Mouse (Mus musculus): Measurements from ENCODE around the gene Rere. TPM values are rescaled to one million over a fixed set of nuclear protein-coding genes. Genes with fewer than 3 reads are reported as not detected.
"Not testable (repeated sequence)": the region's sequence is repeated elsewhere in the genome, so short reads cannot be mapped to it uniquely, and the experiment has no call there.

Gene Rere
- total RNA-seq, 2 experiments from 2014 or later: 53.8 to 56.9 TPM

DNA sequence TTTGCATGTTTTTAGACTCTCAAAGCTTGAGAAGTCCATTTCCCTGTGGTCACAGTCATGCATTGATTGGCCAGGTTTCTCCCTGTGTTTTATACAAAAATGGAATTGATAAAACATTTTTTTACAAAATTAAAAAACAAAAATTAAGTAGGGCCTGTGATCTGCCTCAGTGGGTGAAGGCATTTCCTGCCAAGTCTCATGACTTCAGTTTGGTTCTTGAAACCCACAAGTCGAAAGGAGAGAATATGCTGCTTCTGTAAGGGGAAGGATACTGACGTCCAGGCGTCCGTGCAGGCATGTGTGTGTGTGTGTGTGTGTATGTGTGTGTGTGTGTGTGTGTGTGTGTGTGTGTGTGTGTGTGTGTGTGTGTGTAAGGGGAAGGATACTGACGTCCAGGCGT lies 231.9 kb downstream of the Rere start:
- not testable (repeated sequence) for DNase-seq

DNA sequence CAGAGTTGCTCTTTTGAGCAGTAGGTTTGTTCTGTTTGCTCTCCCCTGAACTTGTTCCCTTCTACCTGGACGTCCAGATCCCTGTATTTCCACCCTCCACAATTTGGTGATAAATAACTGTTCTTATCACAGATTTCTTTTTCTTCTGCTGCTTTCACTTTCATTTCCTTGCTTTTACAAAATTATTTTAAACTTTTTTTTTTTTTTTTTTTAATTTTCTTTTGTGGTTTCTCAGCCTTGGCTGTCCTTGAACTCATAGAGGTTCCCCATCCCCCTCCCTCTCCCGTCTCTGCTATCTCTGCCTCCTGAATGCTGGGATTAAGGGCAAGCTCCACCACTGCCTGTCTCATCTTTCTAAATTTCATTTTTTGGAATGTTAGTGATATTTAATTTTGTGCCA lies 234.8 kb downstream of the Rere start:
- DNase-seq: no peak

DNA sequence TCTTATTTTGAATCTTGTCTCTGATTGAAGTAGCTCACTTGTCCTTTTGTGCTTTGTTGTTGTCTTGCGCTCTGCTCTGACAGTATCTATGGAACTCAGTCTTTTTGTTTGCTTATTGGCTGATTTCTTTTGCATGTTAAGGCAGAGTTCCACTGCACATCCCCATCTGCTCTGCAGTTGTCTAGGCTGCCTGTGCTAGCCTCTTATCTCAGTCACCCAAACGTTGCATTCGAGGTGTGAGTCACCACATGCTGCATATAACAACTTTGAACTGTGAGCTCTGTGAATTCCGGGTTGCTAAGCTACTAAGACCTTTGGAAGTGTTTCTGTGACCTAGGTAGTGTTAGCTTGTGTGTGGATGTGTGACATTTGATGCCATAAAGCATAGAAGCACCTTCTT lies 235.9 kb downstream of the Rere start:
- no peak for DNase-seq

DNA sequence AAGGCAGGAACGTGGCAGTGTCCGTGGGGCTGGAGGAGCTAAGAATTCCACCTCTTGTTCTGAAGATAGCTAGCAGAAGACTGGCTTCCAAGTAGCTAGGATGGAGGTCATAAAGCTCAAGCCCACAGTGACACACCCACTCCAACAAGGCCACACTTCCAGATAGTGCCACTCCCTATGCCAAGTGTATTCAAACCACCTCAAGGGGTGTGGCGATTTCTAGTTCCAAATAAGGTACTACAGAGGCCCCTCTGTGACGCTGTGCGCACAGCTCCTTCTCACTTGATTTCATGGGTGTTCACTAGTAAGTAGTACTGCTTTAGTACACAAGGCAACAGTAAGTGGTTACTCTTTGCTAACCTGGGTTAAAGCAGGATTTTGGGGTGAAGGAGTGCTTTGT lies 237.4 kb downstream of the Rere start:
- DNase-seq: no peak

DNA sequence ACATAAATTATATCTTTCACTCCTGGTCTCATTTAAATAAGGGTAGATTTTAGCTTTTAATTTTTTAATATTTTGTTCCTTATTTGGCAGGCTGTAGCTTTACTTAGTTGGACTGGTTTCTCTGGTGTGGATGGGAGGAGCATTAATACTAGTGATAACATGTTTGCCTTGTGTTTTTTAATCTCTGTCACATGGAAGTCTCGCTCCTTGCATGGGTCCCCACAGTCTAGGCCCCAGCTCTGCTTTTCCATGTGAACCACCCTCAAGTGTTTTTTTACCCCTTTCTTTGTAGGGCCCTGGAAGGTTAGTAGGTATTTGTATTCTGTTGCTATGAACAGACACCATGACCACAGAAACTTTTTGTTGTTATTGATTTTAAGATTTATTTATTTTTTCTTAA lies 238.6 kb downstream of the Rere start:
- no peak for DNase-seq

DNA sequence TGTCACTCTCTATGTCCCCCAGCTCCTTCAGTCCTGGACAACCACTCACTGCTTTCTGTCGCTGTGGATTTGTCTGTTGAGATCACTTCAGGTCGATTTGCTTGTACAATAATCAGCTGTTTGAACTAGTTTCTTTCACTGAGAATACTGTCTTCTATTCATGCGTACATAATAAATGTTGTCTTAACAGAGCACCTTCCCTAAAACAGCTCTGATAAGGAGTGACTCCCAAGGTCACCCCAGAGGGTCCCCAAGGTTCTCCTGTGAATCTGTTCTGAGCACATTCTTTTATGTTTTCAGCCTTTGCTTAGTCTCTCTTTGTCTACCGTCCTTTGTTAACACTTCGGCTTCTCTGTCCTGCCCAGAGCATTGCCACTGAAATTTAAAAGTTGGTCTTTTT lies 241.0 kb downstream of the Rere start:
- DNase-seq: no peak

DNA sequence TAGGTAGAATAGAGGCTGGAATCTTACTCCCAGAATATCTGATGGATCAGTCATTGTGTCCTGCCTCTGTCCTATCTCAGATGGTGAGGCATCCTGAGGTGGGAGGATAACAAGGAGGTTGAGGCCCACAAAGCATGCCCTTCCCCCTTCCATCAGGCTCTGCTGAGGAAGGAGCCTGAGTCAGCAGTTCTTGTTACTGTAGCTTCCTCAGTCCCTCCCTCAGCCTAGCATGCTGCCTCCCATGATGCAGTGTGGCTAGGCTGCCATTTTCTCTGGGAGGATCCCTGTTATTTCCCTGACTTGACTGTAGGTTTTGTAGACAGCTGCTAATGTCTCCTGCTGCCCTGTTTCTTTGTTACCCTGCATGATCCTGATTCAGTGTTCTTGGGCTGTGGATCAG lies 241.9 kb downstream of the Rere start:
- no peak for DNase-seq

DNA sequence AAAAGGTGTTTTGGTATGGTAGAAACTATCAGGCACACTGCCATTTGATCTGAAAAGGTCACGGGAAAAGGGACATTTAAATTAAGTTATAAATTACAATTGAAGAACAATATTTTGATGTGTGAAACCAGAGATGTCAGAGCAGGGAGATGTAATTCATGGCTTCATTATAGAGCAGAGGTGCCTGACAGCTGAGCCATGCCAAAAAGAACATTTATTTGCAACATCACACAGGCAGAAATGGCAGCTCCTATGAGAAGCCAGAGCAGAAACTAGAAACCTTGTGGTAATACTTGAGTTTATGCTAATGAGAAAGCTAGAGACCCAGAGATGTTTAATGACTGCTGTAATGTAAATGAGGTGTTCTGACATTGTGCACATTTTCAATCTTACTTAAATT lies 244.8 kb downstream of the Rere start:
- no peak for DNase-seq

DNA sequence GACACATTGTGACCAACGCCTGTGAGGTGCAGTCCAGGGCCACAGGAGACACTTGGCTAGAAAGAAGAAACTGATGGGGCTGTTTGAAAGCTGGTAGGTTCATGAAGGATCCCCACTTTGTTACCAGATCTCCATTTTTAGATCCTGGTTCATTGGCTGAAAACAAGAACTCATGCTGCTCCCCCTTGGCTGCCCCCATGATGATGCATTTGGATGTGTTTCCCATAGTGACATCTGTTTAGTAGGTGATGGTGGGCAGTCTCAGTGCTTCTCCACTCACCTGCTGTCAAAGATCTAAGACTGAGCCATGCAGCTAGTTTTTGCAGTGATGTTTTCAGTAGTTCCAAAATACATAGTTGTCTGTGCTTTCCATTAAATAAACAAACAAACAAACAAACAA lies 247.0 kb downstream of the Rere start:
- no peak for DNase-seq

DNA sequence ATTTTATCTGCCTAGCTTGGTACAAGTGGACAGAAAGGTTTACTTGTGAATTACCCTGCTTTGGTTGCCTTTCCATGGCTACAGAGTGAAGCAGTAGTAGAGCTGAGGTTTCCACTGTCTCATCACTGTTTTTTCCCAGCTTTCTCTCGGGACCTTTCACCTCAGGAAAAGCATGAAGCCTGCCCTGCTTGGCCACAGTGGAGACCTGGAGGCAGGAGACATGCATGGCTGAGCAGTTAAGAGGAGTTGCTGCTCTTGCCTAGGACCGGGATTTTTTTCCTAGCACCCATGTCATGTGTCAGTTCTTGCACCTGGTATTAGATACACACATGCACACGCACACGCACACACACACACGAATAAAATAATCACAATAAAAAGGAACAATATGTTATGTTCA lies 247.4 kb downstream of the Rere start:
- DNase-seq: no peak

DNA sequence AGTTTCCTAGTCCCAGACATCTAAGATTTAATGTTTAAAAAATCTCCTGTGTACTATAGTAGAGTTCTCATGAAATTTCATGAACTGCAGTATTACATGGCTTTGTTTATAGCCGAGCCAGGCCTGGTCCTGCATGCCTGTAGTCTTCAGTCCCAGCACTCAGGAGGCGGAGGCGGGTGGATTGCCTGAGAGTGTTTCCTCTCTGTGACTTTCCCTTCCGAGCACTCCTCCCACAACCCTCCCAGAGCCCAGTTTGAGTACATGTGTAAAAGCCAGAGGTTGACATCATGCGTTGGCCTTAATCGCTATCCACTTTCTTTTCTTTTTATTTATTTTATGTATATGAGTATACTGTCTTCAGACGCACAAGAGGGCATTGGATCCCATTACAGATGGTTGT lies 250.4 kb downstream of the Rere start:
- DNase-seq: no peak

DNA sequence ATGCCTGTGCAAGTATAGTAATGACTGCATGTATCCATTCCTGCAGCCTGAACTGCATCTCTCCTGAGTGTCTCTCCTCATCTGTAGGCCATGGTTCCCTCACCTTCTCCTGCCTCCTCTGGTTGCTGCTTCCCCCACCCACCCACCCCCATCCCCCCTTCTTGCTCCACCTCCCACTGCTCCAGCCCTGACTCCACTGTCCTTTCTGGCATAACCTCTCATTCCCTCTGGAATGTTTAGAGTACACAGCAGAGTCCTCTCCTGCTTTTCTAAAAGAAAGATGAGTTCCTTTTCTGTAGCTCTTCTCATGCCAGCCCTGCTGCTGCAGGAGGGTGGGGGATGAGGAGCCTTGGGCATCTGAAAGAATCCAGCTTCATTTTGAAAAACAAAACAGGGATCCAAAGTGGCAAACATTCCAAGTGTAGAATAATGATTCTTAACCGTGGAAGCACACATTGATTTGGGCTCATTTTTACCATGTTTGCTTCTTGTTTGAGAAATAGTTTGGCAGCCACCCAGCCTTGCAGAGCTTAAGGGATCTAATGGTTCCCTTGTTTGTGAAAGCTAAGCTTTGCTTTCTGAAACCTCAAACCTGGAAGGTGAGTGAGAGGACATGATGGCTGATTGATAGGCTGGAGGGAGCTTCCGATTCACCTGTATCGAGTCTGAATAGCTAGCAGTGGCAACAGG lies 255.5 kb downstream of the Rere start:
- DNase-seq: no peak

DNA sequence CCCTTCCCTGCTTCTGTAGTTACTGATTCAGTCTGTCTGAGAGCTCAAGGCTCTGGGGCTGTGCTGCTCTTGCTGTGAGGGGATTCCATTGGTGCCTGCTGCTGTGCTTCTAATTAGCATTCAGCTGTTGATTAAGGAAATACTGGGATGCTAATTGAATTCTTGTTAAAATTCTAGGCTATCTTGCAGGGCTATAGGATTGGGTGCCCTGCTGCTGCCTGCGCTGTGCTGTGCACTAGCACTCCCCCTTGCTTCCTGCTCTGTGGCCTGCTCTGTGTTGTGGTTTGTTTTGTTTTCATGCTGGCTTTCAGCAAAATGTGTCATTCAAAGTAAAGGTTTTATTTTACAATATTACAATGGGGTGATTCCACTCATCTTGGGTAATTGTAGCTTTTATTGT lies 258.4 kb downstream of the Rere start:
- DNase-seq: no peak

DNA sequence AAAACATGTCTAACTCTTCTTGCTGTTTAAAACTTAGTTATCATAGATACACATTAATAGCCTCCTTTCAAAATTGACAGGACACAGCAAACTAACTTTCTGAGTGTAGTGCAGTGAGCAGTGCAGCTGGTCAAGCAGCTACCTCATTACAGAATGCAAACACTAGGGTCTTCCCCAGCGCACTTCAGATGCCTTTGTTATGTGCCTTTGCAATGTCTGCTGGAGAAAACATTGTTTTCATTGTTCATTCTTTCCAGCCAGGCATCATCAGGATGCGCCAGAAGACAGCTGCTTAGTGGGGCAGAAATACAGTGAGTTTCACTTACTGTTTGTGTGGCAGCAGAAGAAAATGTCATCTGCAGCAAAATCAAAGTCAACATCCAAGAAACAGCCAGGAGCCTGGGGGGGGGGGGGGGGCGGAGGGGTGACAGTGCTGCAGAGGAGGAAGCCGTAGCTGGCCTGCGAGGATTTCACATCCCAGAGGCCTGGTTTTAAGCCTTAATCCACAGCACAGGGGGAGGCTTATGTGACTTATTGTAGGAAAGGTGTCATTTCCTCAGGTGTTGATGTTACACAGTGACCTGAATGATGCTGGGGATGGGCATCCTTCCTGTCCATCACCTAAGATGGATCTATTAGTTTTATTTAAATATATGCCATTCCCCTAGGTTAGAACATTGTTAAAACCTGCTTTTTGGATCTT lies 259.1 kb downstream of the Rere start:
- no peak for DNase-seq

DNA sequence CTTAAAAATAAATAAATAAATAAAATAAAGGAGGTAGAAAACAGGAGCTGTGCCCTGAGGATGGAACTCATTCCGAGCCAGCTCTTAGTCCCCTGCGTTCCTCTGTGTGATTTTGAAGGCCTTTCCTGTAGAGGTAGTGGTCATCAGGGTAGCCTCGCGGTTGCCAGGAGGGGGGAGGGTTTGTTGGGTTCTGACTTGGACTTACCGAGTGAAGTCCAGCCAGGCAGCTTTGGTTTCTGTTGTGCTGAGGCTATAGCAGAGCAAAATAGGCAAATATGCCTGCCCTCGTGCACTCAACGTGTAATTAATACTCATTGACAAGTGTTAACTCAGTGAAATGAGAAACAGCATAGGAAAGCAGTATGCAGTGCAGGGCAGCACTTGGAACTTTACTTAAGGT lies 262.8 kb downstream of the Rere start:
- no peak for DNase-seq

DNA sequence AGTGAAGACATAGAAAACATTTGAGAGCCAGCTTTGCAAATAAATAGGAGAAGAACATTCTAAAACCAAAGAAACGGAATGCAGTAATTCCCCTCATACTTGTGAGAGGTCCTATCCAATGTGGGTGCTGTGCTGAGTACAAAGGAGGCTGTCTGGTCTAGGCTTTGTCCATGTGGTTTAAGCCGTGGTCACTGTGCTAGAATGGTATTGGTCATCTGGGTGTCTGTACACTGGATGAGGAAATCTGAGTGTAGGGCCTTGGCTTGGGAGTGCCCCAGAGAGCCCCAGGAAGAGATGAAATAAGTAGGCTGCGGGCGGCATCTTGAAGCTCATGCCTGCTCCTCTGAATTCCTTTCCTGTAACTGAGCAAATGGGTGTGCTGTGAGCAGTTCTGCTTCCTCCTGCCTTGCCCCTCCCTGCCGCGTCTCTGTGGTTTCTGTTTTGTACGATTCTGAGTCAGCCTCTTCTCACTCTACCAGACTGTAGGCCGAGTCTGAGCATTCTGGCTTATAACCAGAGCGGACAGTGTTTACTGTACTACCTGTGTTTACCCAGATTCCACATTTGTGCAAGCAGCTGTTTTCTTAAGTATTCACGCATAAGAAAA lies 263.3 kb downstream of the Rere start:
- DNase-seq: no peak

DNA sequence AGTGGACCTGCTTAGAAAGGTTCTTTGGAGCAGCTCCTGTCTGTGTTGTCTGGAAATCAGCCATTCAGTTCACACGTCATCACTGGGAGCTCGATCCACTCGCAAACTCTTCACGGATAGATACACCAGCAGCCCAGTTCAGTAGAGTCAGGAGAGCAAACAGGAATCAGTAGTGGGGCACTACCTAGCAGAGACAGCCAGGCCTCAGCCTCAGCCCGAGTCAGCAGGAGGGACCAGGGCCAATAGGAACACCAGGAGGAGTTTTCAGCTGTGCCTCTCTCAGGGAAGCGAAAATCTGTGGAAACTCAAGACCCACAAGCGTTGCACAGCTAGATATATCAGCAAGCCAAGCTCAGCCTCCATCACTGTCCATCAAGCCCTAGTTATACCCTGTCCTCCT lies 264.3 kb downstream of the Rere start:
- no peak for DNase-seq

DNA sequence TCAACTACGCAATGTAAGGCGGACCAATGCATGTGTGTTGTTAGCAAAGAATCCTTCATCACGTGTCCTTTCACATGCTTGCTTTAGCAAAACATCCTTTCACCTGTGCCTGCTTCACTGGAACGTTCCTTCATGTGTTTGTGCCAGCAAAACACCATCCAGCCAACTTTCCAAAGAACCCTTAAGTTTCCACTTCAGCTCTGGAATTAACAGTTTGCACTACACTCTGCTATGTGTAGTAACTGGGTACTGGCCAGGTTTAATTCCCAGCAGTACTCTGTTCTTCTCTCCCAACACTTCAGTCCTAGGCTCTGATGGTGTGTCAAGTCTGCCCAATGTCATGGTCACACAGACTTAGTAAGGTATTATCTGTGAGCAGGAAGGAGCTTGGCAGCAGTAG lies 264.9 kb downstream of the Rere start:
- not testable (repeated sequence) for DNase-seq

DNA sequence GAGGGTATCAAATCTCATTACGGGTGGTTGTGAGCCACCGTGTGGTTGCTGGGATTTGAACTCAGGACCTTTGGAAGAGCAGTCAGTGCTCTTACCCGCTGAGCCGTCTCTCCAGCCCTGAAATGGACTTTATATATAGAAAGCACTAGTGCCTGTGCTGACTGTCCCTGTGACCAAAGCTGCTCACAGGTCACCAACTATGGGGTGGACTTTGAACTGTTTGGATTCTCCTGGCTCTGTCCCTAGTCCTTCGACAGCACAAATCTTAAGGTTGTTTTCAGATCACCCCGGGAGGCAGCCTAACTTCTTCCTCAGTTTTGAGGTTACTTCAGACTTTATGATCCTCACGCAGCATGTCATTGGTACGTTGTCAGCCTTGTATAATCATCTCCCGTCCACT lies 267.9 kb downstream of the Rere start:
- no peak for DNase-seq

DNA sequence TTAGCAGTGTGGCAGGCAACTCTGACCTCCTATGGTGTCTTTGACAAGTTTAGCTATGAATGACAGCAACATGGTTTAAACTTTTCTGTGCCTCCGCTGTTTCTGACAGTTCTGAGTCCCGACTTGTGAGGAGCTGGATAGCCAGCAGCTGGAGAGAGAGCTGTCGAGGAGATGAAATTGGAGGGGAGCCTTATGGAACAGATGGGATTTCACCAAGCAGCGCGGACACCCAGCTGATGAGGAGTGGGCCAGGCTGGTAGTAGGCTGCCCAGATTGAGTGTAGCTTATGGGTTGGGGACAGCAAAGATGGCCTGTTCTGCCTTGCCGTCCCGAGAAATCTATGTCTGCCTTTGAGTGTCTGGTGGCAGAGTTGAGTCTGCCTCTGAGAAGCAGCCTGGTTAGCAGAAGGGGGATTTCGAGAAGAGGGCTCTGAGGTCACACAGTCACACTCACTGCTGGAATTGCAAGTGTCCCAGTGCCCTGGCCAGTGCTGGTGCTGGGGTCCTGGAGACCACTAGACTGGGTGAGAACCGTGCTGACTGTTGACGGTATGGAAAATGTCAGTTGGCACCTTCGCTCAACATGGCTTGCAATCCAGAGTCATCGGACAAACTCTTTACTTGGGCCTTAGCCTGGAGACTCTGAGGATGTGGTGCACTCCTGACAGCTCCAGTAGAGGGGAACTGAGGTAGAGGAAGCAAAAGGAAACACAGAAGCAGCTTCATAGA lies 268.7 kb downstream of the Rere start:
- DNase-seq: no peak

DNA sequence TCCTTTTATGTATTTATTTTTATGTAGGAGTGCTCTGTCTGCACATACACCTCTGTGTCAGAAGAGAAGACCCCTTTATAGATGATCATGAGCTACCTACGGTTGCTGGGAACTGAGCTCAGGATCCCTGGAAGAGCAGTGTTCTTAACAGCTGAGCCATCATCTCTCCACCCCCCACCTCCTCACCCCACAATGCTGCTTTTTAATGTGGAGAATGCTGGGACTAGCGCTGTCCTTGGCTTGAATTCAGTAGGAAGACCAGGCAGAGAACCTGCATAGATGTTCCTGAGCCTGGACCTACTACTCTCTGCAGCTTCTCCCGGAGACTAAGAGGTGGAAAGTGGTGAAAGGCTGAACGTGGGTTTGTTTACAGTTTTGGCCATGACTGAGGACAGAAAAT lies 269.9 kb downstream of the Rere start:
- DNase-seq: no peak

DNA sequence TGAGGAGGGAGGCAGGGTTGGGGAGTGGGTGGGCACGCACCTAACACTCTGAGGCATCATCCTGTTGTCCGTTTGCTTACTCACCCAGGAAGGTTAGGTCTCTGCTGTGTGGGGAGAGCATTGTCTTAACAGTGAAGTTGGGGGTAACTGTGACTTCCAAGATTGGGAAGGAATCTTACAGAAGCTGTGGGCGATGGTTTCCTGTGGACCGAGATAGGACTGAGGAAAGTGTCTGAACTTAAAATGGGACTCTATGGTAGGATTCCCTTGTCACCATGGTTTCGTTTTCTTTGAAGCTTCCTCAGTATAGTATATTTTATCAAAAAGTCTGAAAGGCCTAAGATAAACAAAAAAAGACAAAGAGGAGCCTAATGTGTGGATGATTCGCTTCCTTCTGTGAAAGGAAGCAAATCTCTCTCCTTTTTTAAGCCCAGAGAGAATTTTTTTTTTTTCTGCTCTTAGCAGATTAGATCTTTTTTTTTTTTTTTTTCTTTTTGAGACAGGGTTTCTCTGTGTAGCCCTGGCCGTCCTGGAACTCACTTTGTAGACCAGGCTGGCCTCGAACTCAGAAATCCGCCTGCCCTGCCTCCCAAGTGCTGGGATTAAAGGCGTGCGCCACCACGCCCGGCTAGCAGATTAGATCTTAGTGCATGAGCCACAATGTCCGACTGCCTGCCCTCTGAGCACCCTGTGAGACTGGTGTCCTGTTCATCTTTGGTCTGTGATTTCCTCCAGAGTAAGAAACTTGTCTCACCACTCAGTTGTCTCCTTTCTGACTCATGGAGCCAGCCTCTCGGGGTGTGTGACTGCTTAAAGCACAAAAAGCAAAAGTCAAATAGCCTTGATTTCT lies 271.5 kb downstream of the Rere start:
- no peak for DNase-seq

All from gastrocnemius, postnatal 10 days (tissue).